Mouse (Mus musculus): ENCODE results near the gene Gabbr1. TPM values are rescaled to one million over a fixed set of nuclear protein-coding genes. Genes with fewer than 3 reads are reported as not detected.

Gabbr1 gene
- total and polyA plus RNA-seq, 3 experiments = 2.1 to 11.6 (median 4.7) TPM

DNA sequence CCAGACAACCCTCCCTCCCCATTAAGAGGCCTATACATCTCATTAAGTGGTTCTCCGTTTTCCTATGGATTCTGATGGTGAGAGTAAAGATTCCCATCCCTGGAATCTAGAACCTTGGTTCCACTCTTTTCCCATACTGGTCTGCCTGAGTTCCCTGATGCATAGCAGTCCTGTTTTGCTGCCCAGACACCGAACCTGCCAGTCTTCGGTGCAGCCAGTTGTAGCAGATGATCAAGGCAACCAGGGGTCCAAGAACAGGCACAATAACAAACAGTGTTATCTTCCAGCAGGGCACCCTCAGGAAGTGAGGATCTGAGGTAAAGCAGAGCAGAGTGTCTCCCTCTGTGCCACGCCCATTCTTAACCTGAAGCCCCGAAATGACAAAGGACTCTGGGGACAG lies 33.6 kb upstream of the Gabbr1 start:
- in situ Hi-C loops (cut with MboI; ENCODE audit: low pct_ligation_motif_present, low pct_unique_long_range_greater_than_20kb, low sequenced_read_pairs) (no loop called here), dilution Hi-C loops (cut with MboI; ENCODE audit: extremely low pct_ligation_motif_present, extremely low pct_unique_long_range_greater_than_20kb, low sequenced_read_pairs) (no loop called here)
- H3K27me3 ChIP-seq (replicated peaks) = no peaks in the 10 kb centered on the region
- TF ChIP-seq ELF1 (IDR thresholded peaks at IDR 0.05; ENCODE audit: low read depth, low read length) = no peak
- TF ChIP-seq RCOR1 (conservative IDR thresholded peaks at IDR 0.05; ENCODE audit: low read depth, low read length) = no peak
- TF ChIP-seq MEF2A (IDR thresholded peaks at IDR 0.05; ENCODE audit: borderline replicate concordance, low read depth, low read length) = no peak
- TF ChIP-seq MAX (IDR thresholded peaks at IDR 0.05; ENCODE audit: low read length) = no peak
- no peak for TF ChIP-seq TBP (conservative IDR thresholded peaks at IDR 0.05; ENCODE audit: low read depth, low read length)
- no peak for TF ChIP-seq NRF1 (IDR thresholded peaks at IDR 0.05; ENCODE audit: low read depth, low read length)
- TF ChIP-seq MXI1 (IDR thresholded peaks at IDR 0.05; ENCODE audit: low read depth, low read length) = no peak
- no peak for TF ChIP-seq MAFK (IDR thresholded peaks at IDR 0.05; ENCODE audit: insufficient replicate concordance, low read length)
- no peak for TF ChIP-seq JUND (conservative IDR thresholded peaks at IDR 0.05; ENCODE audit: low read depth, low read length)
- TF ChIP-seq IRF4 (IDR thresholded peaks at IDR 0.05; ENCODE audit: low read depth, low read length) = no peak
- TF ChIP-seq CHD2 (IDR thresholded peaks at IDR 0.05; ENCODE audit: low read length) = no peak
- no peak for TF ChIP-seq HCFC1 (IDR thresholded peaks at IDR 0.05; ENCODE audit: low read depth, low read length)
- no peak for TF ChIP-seq MYC (IDR thresholded peaks at IDR 0.05; ENCODE audit: low read depth, low read length)
- no peak for TF ChIP-seq SIN3A (IDR thresholded peaks at IDR 0.05; ENCODE audit: low read length)
- no peak for TF ChIP-seq ZKSCAN1 (IDR thresholded peaks at IDR 0.05; ENCODE audit: borderline replicate concordance, low read depth, low read length)
- no peak for DNase-seq (ENCODE audit: extremely low read depth)
- H3K36me3 ChIP-seq (replicated peaks in 1 of 2; ENCODE audit: control insufficient read depth in 1 of 2, insufficient read depth in 1 of 2, low read length in 1 of 2) = no peaks in the 10 kb centered on the region
- H3K4me3 ChIP-seq (replicated peaks in 1 of 3; ENCODE audit: low read depth in 2 of 3, low read length in 2 of 3, poor library complexity in 1 of 3) = no peak overlapping the region
- H3K27ac ChIP-seq (ENCODE audit: insufficient read depth, low read depth) = no peak overlapping the region
- H3K4me2 ChIP-seq (ENCODE audit: insufficient read depth, low read depth, poor library complexity, severe bottlenecking) = no peak overlapping the region
- no peak overlapping the region for H3K9ac ChIP-seq (ENCODE audit: insufficient read depth, low read depth)
- no peaks in the 10 kb centered on the region for H3K4me1 ChIP-seq (ENCODE audit: control insufficient read depth in 1 of 2, insufficient read depth in 2 of 2)
- H3K9me3 ChIP-seq (replicated peaks; ENCODE audit: low read length) = no peaks in the 10 kb centered on the region
- no peaks in the 10 kb centered on the region for H3K79me2 ChIP-seq (replicated peaks; ENCODE audit: control insufficient read depth, extremely low read depth, insufficient read depth, poor library complexity, severe bottlenecking)

DNA sequence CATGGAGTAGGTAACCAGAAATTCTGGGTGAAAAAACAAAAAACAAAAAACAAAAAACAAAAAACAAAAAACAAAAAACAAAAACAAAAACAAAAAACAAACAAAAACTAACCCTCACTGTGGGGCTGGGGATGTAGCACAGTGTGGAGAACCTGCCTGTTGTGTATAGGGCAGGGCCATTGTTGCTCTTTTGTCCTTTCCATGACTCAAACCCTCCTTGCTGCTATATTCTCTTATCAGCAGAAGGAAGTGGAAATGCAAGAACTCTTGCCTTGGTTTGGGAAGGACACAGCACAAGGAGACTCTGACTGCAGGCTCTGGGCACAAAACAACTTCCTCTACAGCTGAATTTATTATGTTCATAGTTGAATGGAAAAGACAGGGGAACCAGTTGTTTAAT lies 29.4 kb upstream of the Gabbr1 start:
- dilution Hi-C loops (cut with MboI; ENCODE audit: extremely low pct_ligation_motif_present, extremely low pct_unique_long_range_greater_than_20kb, low sequenced_read_pairs) = no loop called here

More for the DNA sequence above, 29.4 kb upstream of the Gabbr1 start:
- in situ Hi-C loops (cut with MboI; ENCODE audit: low pct_ligation_motif_present, low pct_unique_long_range_greater_than_20kb, low sequenced_read_pairs) = no loop called here
- H3K9ac ChIP-seq (ENCODE audit: insufficient read depth, low read depth) = no peak overlapping the region
- DNase-seq (ENCODE audit: extremely low read depth) = no peak
- H3K4me2 ChIP-seq (ENCODE audit: insufficient read depth, low read depth, poor library complexity, severe bottlenecking) = no peak overlapping the region
- H3K4me1 ChIP-seq (ENCODE audit: control insufficient read depth in 1 of 2, insufficient read depth in 2 of 2) = no peaks in the 10 kb centered on the region
- no peaks in the 10 kb centered on the region for H3K36me3 ChIP-seq (replicated peaks in 1 of 2; ENCODE audit: control insufficient read depth in 1 of 2, insufficient read depth in 1 of 2, low read length in 1 of 2)
- no peak overlapping the region for H3K27ac ChIP-seq (ENCODE audit: insufficient read depth, low read depth)
- H3K4me3 ChIP-seq (replicated peaks in 1 of 3; ENCODE audit: low read depth in 2 of 3, low read length in 2 of 3, poor library complexity in 1 of 3) = no peak overlapping the region
- no peaks in the 10 kb centered on the region for H3K79me2 ChIP-seq (replicated peaks; ENCODE audit: control insufficient read depth, extremely low read depth, insufficient read depth, poor library complexity, severe bottlenecking)
- no peaks in the 10 kb centered on the region for H3K9me3 ChIP-seq (replicated peaks; ENCODE audit: low read length)
- no peaks in the 10 kb centered on the region for H3K27me3 ChIP-seq (replicated peaks)
- TF ChIP-seq EP300 (IDR thresholded peaks at IDR 0.05; ENCODE audit: low read length) (no peak), MAX (IDR thresholded peaks at IDR 0.05; ENCODE audit: low read length) (no peak), CHD2 (IDR thresholded peaks at IDR 0.05; ENCODE audit: low read length) (no peak), ZMIZ1 (IDR thresholded peaks at IDR 0.05; ENCODE audit: low read depth, low read length) (no peak), RCOR1 (conservative IDR thresholded peaks at IDR 0.05; ENCODE audit: low read depth, low read length) (no peak), BHLHE40 (IDR thresholded peaks at IDR 0.05; ENCODE audit: low read depth, low read length) (no peak), USF2 (conservative IDR thresholded peaks at IDR 0.05; ENCODE audit: low read depth, low read length) (no peak), MAZ (IDR thresholded peaks at IDR 0.05; ENCODE audit: low read depth, low read length) (no peak)
